Mouse (Mus musculus) lung, embryonic 16.5 days (tissue): ENCODE results near the gene Rsph6a. TPM values are rescaled to one million over a fixed set of nuclear protein-coding genes. Genes with fewer than 3 reads are reported as not detected.

Source experiments
- ATAC-seq: fragments of 200-750 bp; cut with Nextera tagmentation; 2 replicates; pipeline ENCODE4 v1.8.0; 2017; ENCODE audit warnings: low read depth, mild to moderate bottlenecking, moderate library complexity
- H3K27ac ChIP-seq: fragments of 300-500 bp; sonication (generic); 2 replicates; pipeline ENCODE4 v1.5.1; 2014; ENCODE audit warnings: mild to moderate bottlenecking, control low read depth, low read length
- H3K27me3 ChIP-seq: fragments of 300-500 bp; sonication (generic); 2 replicates; pipeline ENCODE4 v1.6.1; 2014; ENCODE audit warnings: low read depth, low read length, mixed read lengths; ENCODE audit not compliant: control insufficient read depth, insufficient read depth
- H3K36me3 ChIP-seq: fragments of 300-500 bp; sonication (generic); 2 replicates; pipeline ENCODE4 v1.6.1; 2014; ENCODE audit warnings: low read length; ENCODE audit not compliant: control insufficient read depth, insufficient read depth
- H3K4me1 ChIP-seq: fragments of 300-500 bp; sonication (generic); replicated peaks from 2 replicates; pipeline ENCODE4 v1.6.1; 2014; ENCODE audit warnings: low read length, mixed read lengths; ENCODE audit not compliant: control insufficient read depth, insufficient read depth
- H3K4me2 ChIP-seq: fragments of 300-500 bp; sonication (generic); 2 replicates; pipeline ENCODE4 v1.6.1; 2014; ENCODE audit warnings: low read depth, low read length, control low read depth
- H3K4me3 ChIP-seq: fragments of 300-500 bp; sonication (generic); 2 replicates; pipeline ENCODE4 v1.5.1; 2014; ENCODE audit warnings: mild to moderate bottlenecking, low read length, control low read depth
- H3K9ac ChIP-seq: fragments of 300-500 bp; sonication (generic); 2 replicates; pipeline ENCODE4 v1.6.1; 2014; ENCODE audit warnings: low read length, control low read depth
- H3K9me3 ChIP-seq: fragments of 300-500 bp; sonication (generic); 2 replicates; pipeline ENCODE4 v1.6.1; 2016; ENCODE audit warnings: low read length; ENCODE audit not compliant: control insufficient read depth
- WGBS: fragments of 180-500 bp; shearing (Covaris S2); extraction: QIAGEN DNeasy Blood & Tissue Kit; methylation state at CpG from one replicate; pipeline ENCODE4 v1.1.7; 2014; 5-methylcytosine and 5-hydroxymethylcytosine counted together
- polyA plus RNA-seq: library from polyadenylated mRNA; unstranded; fragments of >200 nt; fragmentation: Nextera tagmentation; extraction: Ambion mirVana; gene quantifications from 2 replicates; pipeline ENCODE4 v1.2.1, GENCODE M21; 2015

Gene Rsph6a
- polyA plus RNA-seq, 1 experiment from 2014 or later = not detected

DNA sequence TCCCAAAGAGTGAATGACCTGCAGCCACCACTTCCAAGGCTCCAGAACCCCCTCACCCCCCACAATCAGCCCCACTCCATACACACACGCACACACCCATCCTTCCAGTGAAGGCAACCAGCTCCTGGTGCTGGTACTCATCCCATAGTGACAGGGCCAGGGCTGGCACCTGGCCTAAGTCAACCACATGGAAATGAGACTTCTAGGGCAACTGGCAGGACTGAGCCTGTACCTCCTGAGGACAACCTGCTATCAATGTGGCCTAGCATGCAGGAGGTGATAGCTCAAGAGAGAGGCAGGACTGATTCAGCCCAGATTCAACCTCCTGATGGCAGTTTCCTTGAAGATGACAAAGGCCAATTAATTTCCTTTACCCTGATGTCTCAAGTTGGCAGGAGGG, 45.8 kb downstream of the Rsph6a start:
- Histone ChIP-seq H3K9me3 (no peaks in the 10 kb centered on the region), H3K4me3 (no peak overlapping the region), H3K4me1 (peaks cover 11% of the 10 kb centered on the region), H3K4me2 (no peak overlapping the region), H3K9ac (no peak overlapping the region), H3K36me3 (no peaks in the 10 kb centered on the region), H3K27ac (no peak overlapping the region), H3K27me3 (no peaks in the 10 kb centered on the region)
- ATAC-seq = no peak
- WGBS = 70% methylated on average over 1 of the region's 1 CpGs

DNA sequence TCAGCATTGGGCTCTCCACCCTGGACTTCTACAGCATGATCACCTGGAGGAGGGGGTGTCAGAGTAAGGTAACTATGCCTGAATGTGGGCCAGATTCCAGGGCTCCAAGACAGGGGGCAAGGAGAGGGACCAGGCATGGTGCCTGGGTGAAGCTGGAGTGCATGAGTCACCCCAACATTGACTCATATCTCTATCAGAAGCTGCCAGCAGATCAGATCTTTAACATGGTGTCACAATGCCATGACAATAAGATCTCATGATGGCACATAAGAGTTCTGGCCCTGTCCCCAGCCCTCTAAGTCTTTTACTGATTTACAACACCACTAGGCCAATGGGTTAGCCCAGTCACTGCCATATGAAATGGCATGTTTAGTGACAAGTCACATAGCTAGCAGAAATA, 49.3 kb downstream of the Rsph6a start:
- no peak overlapping the region for H3K4me2 ChIP-seq
- no peaks in the 10 kb centered on the region for H3K36me3 ChIP-seq
- no peak for ATAC-seq
- no peak overlapping the region for H3K4me3 ChIP-seq
- no peaks in the 10 kb centered on the region for H3K4me1 ChIP-seq
- H3K9me3 ChIP-seq = no peaks in the 10 kb centered on the region
- no peak overlapping the region for H3K27ac ChIP-seq
- H3K27me3 ChIP-seq = no peaks in the 10 kb centered on the region
- no peak overlapping the region for H3K9ac ChIP-seq

DNA sequence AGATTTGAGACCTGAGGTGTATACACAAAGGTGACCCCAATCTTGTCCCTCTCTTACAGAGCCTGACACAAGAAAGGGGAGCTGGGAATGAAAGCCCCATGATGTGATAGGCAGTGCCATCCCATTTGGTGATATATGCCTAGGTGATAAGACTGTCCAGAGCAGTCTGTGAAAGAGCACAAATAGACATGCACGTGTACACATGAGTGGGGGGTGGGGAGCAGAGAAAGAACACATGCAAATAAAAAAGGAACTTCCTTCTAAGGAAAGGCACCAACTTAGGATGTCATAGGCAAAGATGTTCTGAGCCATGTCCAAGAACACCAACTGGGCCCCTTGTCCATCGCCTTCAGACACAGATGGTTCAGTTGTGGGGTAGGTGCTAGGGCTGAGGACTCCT, 50.0 kb downstream of the Rsph6a start:
- Histone ChIP-seq H3K4me2 (no peak overlapping the region), H3K36me3 (no peaks in the 10 kb centered on the region), H3K9ac (no peak overlapping the region), H3K27me3 (no peaks in the 10 kb centered on the region), H3K9me3 (no peaks in the 10 kb centered on the region), H3K4me1 (no peaks in the 10 kb centered on the region), H3K27ac (no peak overlapping the region), H3K4me3 (no peak overlapping the region)
- WGBS = 81% methylated on average over 2 of the region's 2 CpGs
- no peak for ATAC-seq

DNA sequence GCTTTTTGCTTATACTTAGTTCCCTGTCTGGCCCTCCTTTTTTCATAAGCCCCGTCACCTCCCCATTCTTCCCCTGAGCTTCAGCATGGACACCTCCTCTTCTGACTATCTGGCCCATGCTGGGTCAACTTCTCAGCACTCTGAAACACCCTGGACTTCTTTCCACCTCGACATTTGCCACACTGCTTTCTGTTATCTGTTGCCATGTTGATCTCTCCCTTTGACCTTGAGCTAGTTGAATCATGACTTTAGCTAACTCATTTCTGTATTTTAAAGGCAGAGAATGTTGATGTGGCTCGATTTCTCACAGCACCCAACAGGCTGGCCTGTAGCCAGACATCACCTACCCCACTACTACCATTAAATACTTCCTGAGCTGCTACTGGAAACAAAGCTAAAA, 52.9 kb downstream of the Rsph6a start:
- H3K9ac ChIP-seq = no peak overlapping the region
- WGBS = 44% methylated on average over 3 of the region's 3 CpGs
- H3K4me2 ChIP-seq = no peak overlapping the region
- no peaks in the 10 kb centered on the region for H3K9me3 ChIP-seq
- no peak for ATAC-seq
- H3K4me1 ChIP-seq = no peaks in the 10 kb centered on the region
- H3K27ac ChIP-seq = no peak overlapping the region
- H3K4me3 ChIP-seq = no peak overlapping the region
- H3K27me3 ChIP-seq = no peaks in the 10 kb centered on the region
- no peaks in the 10 kb centered on the region for H3K36me3 ChIP-seq

DNA sequence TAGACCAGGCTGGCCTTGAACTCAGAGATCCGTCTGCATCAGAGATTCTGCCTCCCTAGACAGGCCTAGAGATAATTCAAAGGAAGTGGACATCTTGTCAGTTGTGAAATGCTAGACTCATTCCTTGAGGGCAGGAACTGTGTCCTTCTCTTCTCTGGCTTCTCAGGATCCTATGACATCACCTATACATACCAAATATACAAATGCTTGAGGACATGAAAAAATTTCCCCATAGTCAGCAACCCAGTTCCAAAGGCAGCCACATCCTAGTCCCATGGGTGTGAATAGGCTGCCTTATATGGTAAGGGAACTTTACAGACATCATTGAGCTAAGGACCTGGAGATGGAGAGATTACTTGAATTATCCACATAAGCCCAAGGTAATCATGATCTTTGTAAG, 55.1 kb downstream of the Rsph6a start:
- Histone ChIP-seq H3K9ac (no peak overlapping the region), H3K4me1 (no peaks in the 10 kb centered on the region), H3K27me3 (no peaks in the 10 kb centered on the region), H3K36me3 (no peaks in the 10 kb centered on the region), H3K9me3 (no peaks in the 10 kb centered on the region), H3K4me3 (no peak overlapping the region), H3K4me2 (no peak overlapping the region), H3K27ac (no peak overlapping the region)
- WGBS = 83% methylated on average over 1 of the region's 1 CpGs
- ATAC-seq = no peak

DNA sequence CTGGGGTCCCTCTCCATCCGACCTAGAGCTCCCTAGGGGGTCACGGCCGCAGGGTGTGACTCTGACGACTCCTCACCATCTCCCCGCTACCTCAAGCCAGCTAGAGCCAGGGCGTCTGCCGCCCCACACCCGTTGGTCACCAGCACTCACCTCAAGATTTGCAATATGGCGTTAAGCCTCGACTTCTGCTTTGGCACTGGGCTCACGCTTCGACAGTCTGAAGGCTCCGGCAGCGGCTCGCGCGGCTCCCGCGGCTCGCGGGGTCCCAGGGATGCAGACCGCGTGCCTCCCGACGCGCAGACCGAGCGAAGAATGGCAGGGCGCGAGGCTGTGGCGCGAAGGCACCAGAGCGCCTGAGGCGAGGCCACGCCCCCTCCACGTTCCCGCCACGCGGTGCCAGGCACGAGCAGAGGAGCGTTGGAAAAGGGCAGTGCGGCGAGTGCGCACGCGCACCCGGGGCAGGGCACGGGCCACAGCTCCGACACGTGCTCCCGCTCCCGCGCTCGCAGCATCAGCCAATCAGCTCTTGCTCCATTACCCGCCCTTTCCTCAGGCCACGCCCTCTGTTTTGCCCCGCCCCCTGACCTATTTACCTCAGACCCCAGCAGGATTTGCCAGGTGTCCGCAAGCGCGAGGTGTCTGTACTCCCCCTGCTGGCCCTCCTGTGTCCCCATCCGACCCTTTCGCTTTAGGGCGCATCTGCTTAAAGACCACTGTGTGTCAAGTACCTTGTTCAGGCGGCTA, 63.7 kb downstream of the Rsph6a start, which contains the start of gene Gm4969:
Gene Gm4969 (minus strand): TSS at position 341 of the 744 bp plus-strand sequence.
- Histone ChIP-seq H3K27me3 (no peaks in the 10 kb centered on the region), H3K4me3 (peak within 1 kb of the TSS; percentile 33), H3K27ac (no peak within 1 kb of the TSS), H3K9ac (no peak within 1 kb of the TSS), H3K36me3 (no peaks in the 10 kb centered on the region), H3K4me1 (peaks cover 14% of the 10 kb centered on the region), H3K4me2 (peak within 1 kb of the TSS; percentile 84), H3K9me3 (peaks cover 11% of the 10 kb centered on the region)
- ATAC-seq = peak; percentile 24; the same call in 1 of the 2 replicates
- 20% methylated on average over 63 of the region's 64 CpGs for WGBS

DNA sequence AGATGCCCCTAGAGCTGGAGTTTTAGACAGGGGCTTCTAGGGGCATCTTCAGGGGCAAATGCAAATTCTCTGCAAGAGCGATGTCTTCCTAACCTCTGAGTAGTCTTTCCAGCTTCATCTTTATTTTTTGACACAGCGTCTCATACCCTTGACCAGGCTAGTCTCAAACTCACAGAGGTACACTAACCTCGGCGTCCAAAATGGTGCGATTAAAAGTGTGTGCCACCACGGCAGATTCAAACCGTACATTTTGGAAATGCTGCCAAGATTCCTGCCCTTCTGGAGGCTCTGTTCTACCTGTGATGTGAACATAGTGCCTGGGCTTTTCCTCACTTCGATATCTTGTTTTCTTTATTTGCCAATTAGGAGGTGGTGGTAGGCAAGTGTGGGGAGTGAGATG, 64.6 kb downstream of the Rsph6a start:
- Histone ChIP-seq H3K9me3 (peaks cover 11% of the 10 kb centered on the region), H3K27ac (no peak overlapping the region), H3K36me3 (no peaks in the 10 kb centered on the region), H3K4me3 (no peak overlapping the region; the same call in 1 of the 2 replicates), H3K27me3 (no peaks in the 10 kb centered on the region), H3K4me1 (peaks cover 14% of the 10 kb centered on the region), H3K4me2 (peak overlapping the region; percentile 84; the same call in 1 of the 2 replicates), H3K9ac (no peak overlapping the region)
- ATAC-seq = peak; percentile 22; the same call in 1 of the 2 replicates
- 93% methylated on average over 8 of the region's 8 CpGs for WGBS

DNA sequence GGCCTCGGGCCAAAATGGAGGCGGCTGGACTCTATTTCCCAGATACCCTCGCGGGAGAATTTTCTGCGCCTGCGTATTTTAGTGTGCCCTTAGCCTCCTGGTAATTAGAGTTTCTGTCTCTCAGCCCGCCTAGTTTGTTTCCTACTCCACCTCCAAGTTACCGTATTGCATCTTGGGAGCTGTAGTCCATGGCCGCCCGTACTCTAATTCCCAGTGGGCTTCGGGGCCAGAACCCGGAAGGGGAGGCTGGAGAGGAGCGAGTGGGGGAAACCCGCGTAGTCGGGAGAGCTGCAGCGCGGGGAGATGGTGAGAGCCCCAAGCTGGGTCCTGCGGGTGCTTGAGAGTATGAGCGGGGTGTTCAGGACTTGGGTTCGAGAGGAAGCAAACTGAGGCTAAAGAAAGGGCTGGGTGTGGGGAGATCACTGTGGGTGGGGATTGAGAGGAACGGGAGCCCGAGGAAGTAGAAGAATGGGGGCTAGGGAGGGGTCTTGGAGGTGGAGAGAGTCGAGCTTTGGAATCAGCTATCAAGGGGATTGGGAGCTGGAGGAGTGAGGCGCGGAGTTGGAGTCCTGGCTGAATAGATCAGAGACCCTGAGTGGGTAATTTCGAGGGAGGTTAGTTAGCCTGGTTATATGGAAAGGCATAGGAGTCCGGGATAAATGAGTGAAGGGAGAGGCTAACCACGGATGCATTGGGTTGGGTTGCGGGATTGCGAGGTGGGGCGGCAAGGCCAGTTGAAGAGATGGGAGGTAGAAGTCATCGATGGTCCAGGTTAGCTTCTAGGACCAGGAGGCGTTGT, 65.3 kb downstream of the Rsph6a start, which contains the start of gene Fbxo46:
Gene Fbxo46 (plus strand): TSS at position 229 of the 799 bp plus-strand sequence.
- H3K36me3 ChIP-seq = no peaks in the 10 kb centered on the region
- H3K4me3 ChIP-seq = peak within 1 kb of the TSS; percentile 81
- H3K9ac ChIP-seq = peak within 1 kb of the TSS; percentile 81
- 1% methylated on average over 34 of the region's 34 CpGs for WGBS
- H3K4me2 ChIP-seq = peak within 1 kb of the TSS; percentile 84
- H3K27me3 ChIP-seq = no peaks in the 10 kb centered on the region
- 0 out of 2 replicates have a peak within 1 kb of the TSS, but pooled peaks have one; percentile 9 for H3K27ac ChIP-seq
- ATAC-seq = peak; percentile 97
- H3K4me1 ChIP-seq = peaks cover 14% of the 10 kb centered on the region
- H3K9me3 ChIP-seq = peaks cover 11% of the 10 kb centered on the region

DNA sequence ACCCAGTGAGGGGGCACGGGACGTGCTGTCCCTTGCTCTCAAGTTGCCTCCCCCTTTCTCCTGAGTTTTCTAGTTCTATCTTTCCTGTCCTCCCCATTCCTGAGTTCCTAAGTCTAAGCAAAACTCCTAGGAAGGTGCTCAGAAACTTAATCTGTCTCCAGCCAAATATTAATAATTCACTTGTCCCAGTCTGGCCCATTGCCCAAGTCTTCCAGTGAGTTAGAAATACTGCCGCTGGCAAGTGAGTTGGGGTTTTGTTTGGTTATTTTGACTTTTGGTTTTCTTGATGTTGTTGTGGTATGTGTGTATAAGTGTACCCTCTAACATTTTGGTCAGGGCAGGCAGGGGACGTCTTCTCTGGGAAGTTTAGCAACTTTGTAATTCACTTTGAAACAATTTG, 67.2 kb downstream of the Rsph6a start:
- ATAC-seq = no peak
- Histone ChIP-seq H3K27me3 (no peaks in the 10 kb centered on the region), H3K4me2 (no peak overlapping the region), H3K36me3 (no peaks in the 10 kb centered on the region), H3K4me1 (peaks cover 14% of the 10 kb centered on the region), H3K27ac (no peak overlapping the region), H3K4me3 (no peak overlapping the region), H3K9ac (no peak overlapping the region), H3K9me3 (peaks cover 11% of the 10 kb centered on the region)
- 87% methylated on average over 4 of the region's 4 CpGs for WGBS
